Mouse (Mus musculus): ENCODE data around the gene S100a7a. TPM values are rescaled to one million over a fixed set of nuclear protein-coding genes. Genes with fewer than 3 reads are reported as not detected.

S100a7a gene
- polyA plus RNA-seq, 1 experiment from 2014 or later, result 0.06 TPM

GRCm38 (mm10) chr3:90623435-90624071, 30.3 kb upstream of the S100a7a start:
- no peak overlapping the region for H3K9ac ChIP-seq (ENCODE audit: low read depth, low read length)
- no peak for ATAC-seq (ENCODE audit: low read depth)
- H3K4me1 ChIP-seq (ENCODE audit: control insufficient read depth, low read depth, low read length), result no peaks in the 10 kb centered on the region
- no peaks in the 10 kb centered on the region for H3K9me3 ChIP-seq (replicated peaks; ENCODE audit: control insufficient read depth, low read length)
- H3K4me3 ChIP-seq (ENCODE audit: low read depth, low read length), result no peak overlapping the region
- H3K27ac ChIP-seq (ENCODE audit: low read length), result no peak overlapping the region
- no peaks in the 10 kb centered on the region for H3K36me3 ChIP-seq (ENCODE audit: control insufficient read depth, insufficient read depth)
- no peaks in the 10 kb centered on the region for H3K27me3 ChIP-seq (ENCODE audit: control insufficient read depth, insufficient read depth, low read depth, low read length)
- no peak overlapping the region for H3K4me2 ChIP-seq (ENCODE audit: low read depth, low read length)
- WGBS (ENCODE audit: insufficient replicate concordance), result 32% methylated on average over 2 of the region's 2 CpGs

GRCm38 (mm10) chr3:90625496-90625895, 28.3 kb upstream of the S100a7a start:
- H3K4me2 ChIP-seq (ENCODE audit: low read depth, low read length), result no peak overlapping the region
- no peaks in the 10 kb centered on the region for H3K4me1 ChIP-seq (ENCODE audit: control insufficient read depth, low read depth, low read length)
- no peak for ATAC-seq (ENCODE audit: low read depth)
- H3K9me3 ChIP-seq (replicated peaks; ENCODE audit: control insufficient read depth, low read length), result no peaks in the 10 kb centered on the region
- H3K4me3 ChIP-seq (ENCODE audit: low read depth, low read length), result no peak overlapping the region
- 56% methylated on average over 5 of the region's 5 CpGs for WGBS (ENCODE audit: insufficient replicate concordance)
- H3K27me3 ChIP-seq (ENCODE audit: control insufficient read depth, insufficient read depth, low read depth, low read length), result no peaks in the 10 kb centered on the region
- H3K27ac ChIP-seq (ENCODE audit: low read length), result no peak overlapping the region
- H3K9ac ChIP-seq (ENCODE audit: low read depth, low read length), result no peak overlapping the region
- H3K36me3 ChIP-seq (ENCODE audit: control insufficient read depth, insufficient read depth), result no peaks in the 10 kb centered on the region

DNA sequence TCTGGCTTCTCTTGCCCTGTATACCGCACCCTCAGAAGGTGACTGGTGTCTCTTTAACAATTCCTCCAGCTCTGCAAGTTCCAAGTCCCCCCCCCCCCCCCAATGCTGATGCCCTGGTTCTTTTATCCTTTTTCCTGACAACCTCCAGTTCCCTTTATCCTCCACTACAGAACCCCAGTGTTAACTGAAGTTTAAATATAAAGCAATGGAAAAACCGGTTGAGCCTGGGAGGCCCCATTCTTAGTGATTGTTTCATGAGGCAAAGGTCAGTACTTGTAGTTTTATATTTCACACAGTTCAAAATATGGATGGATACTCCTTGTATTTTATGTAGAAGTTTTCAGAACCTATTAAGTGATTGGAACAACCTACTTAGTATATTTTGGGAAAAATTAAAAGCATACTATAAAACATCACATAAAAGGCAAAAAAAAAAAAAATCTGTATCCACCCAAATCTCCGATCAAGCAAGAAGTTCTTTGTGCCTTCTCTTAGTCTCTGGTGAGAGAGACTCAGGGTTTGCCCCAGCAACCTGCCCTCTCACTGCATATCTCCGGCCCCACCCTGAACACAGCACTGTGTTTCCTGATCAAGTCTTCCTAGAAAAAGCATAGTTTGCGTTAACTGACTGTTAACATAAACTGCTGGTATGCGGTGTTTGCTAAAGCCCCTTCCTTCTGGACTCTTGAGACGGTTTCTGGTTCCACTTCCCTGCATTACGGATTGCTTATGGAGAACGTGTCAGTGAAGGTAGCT, 27.4 kb upstream of the S100a7a start:
- H3K4me2 ChIP-seq (ENCODE audit: low read depth, low read length), result no peak overlapping the region
- no peak overlapping the region for H3K27ac ChIP-seq (ENCODE audit: low read length)
- no peaks in the 10 kb centered on the region for H3K27me3 ChIP-seq (ENCODE audit: control insufficient read depth, insufficient read depth, low read depth, low read length)
- no peak for ATAC-seq (ENCODE audit: low read depth)
- no peak overlapping the region for H3K4me3 ChIP-seq (ENCODE audit: low read depth, low read length)
- H3K9ac ChIP-seq (ENCODE audit: low read depth, low read length), result no peak overlapping the region
- 53% methylated on average over 9 of the region's 9 CpGs for WGBS (ENCODE audit: insufficient replicate concordance)
- H3K36me3 ChIP-seq (ENCODE audit: control insufficient read depth, insufficient read depth), result no peaks in the 10 kb centered on the region
- H3K4me1 ChIP-seq (ENCODE audit: control insufficient read depth, low read depth, low read length), result no peaks in the 10 kb centered on the region
- H3K9me3 ChIP-seq (replicated peaks; ENCODE audit: control insufficient read depth, low read length), result no peaks in the 10 kb centered on the region

GRCm38 (mm10) chr3:90627366-90627765, 26.5 kb upstream of the S100a7a start:
- Histone ChIP-seq H3K4me1 (ENCODE audit: control insufficient read depth, low read depth, low read length) (no peaks in the 10 kb centered on the region), H3K9ac (ENCODE audit: low read depth, low read length) (no peak overlapping the region), H3K27me3 (ENCODE audit: control insufficient read depth, insufficient read depth, low read depth, low read length) (no peaks in the 10 kb centered on the region), H3K9me3 (replicated peaks; ENCODE audit: control insufficient read depth, low read length) (no peaks in the 10 kb centered on the region), H3K27ac (ENCODE audit: low read length) (no peak overlapping the region), H3K4me2 (ENCODE audit: low read depth, low read length) (no peak overlapping the region), H3K4me3 (ENCODE audit: low read depth, low read length) (no peak overlapping the region), H3K36me3 (ENCODE audit: control insufficient read depth, insufficient read depth) (no peaks in the 10 kb centered on the region)
- 52% methylated on average over 5 of the region's 5 CpGs for WGBS (ENCODE audit: insufficient replicate concordance)
- no peak for ATAC-seq (ENCODE audit: low read depth)

GRCm38 (mm10) chr3:90627807-90628206, 26.0 kb upstream of the S100a7a start:
- H3K4me1 ChIP-seq (ENCODE audit: control insufficient read depth, low read depth, low read length), result no peaks in the 10 kb centered on the region
- no peak overlapping the region for H3K4me2 ChIP-seq (ENCODE audit: low read depth, low read length)
- whole genome bisulfite sequencing (ENCODE audit: insufficient replicate concordance), result 43% methylated on average over 4 of the region's 4 CpGs
- H3K27ac ChIP-seq (ENCODE audit: low read length), result no peak overlapping the region
- no peaks in the 10 kb centered on the region for H3K27me3 ChIP-seq (ENCODE audit: control insufficient read depth, insufficient read depth, low read depth, low read length)
- no peaks in the 10 kb centered on the region for H3K9me3 ChIP-seq (replicated peaks; ENCODE audit: control insufficient read depth, low read length)
- H3K9ac ChIP-seq (ENCODE audit: low read depth, low read length), result no peak overlapping the region
- no peak overlapping the region for H3K4me3 ChIP-seq (ENCODE audit: low read depth, low read length)
- no peak for ATAC-seq (ENCODE audit: low read depth)
- no peaks in the 10 kb centered on the region for H3K36me3 ChIP-seq (ENCODE audit: control insufficient read depth, insufficient read depth)

GRCm38 (mm10) chr3:90629298-90629697, 24.5 kb upstream of the S100a7a start:
- Histone ChIP-seq H3K9me3 (replicated peaks; ENCODE audit: control insufficient read depth, low read length) (no peaks in the 10 kb centered on the region), H3K4me3 (ENCODE audit: low read depth, low read length) (no peak overlapping the region), H3K4me2 (ENCODE audit: low read depth, low read length) (no peak overlapping the region), H3K27me3 (ENCODE audit: control insufficient read depth, insufficient read depth, low read depth, low read length) (no peaks in the 10 kb centered on the region), H3K4me1 (ENCODE audit: control insufficient read depth, low read depth, low read length) (no peaks in the 10 kb centered on the region), H3K27ac (ENCODE audit: low read length) (no peak overlapping the region), H3K36me3 (ENCODE audit: control insufficient read depth, insufficient read depth) (no peaks in the 10 kb centered on the region), H3K9ac (ENCODE audit: low read depth, low read length) (no peak overlapping the region)
- ATAC-seq (ENCODE audit: low read depth), result no peak
- 70% methylated on average over 2 of the region's 2 CpGs for WGBS (ENCODE audit: insufficient replicate concordance)

- ATAC-seq (ENCODE audit: low read depth), result no peak
- Histone ChIP-seq H3K27ac (ENCODE audit: low read length) (no peak overlapping the region), H3K4me1 (ENCODE audit: control insufficient read depth, low read depth, low read length) (no peaks in the 10 kb centered on the region), H3K4me2 (ENCODE audit: low read depth, low read length) (no peak overlapping the region), H3K4me3 (ENCODE audit: low read depth, low read length) (no peak overlapping the region), H3K9me3 (replicated peaks; ENCODE audit: control insufficient read depth, low read length) (no peaks in the 10 kb centered on the region), H3K9ac (ENCODE audit: low read depth, low read length) (no peak overlapping the region), H3K27me3 (ENCODE audit: control insufficient read depth, insufficient read depth, low read depth, low read length) (no peaks in the 10 kb centered on the region), H3K36me3 (ENCODE audit: control insufficient read depth, insufficient read depth) (no peaks in the 10 kb centered on the region)
- WGBS (ENCODE audit: insufficient replicate concordance), result 45% methylated on average over 2 of the region's 2 CpGs
These were observed 21.8 kb upstream of the S100a7a start for GRCm38 (mm10) chr3:90631984-90632383.

GRCm38 (mm10) chr3:90638511-90639275, 15.1 kb upstream of the S100a7a start:
- no peak overlapping the region for H3K4me2 ChIP-seq (ENCODE audit: low read depth, low read length)
- no peaks in the 10 kb centered on the region for H3K9me3 ChIP-seq (replicated peaks; ENCODE audit: control insufficient read depth, low read length)
- H3K36me3 ChIP-seq (ENCODE audit: control insufficient read depth, insufficient read depth), result no peaks in the 10 kb centered on the region
- WGBS (ENCODE audit: insufficient replicate concordance), result 39% methylated on average over 1 of the region's 1 CpGs
- ATAC-seq (ENCODE audit: low read depth), result no peak
- no peaks in the 10 kb centered on the region for H3K4me1 ChIP-seq (ENCODE audit: control insufficient read depth, low read depth, low read length)
- H3K9ac ChIP-seq (ENCODE audit: low read depth, low read length), result no peak overlapping the region
- H3K27ac ChIP-seq (ENCODE audit: low read length), result no peak overlapping the region
- no peak overlapping the region for H3K4me3 ChIP-seq (ENCODE audit: low read depth, low read length)
- H3K27me3 ChIP-seq (ENCODE audit: control insufficient read depth, insufficient read depth, low read depth, low read length), result no peaks in the 10 kb centered on the region

Data from liver, embryonic 16.5 days (tissue).